Mouse (Mus musculus) lung, embryonic 14.5 days (tissue): ENCODE results near the gene Irf1. TPM values are rescaled to one million over a fixed set of nuclear protein-coding genes. Genes with fewer than 3 reads are reported as not detected.

Experiments used
- ATAC-seq: fragments of 200-750 bp; cut with Nextera tagmentation; 2 replicates; pipeline ENCODE4 v1.8.0; 2017; ENCODE audit warnings: mild to moderate bottlenecking, moderate TSS enrichment, moderate library complexity; ENCODE audit not compliant: insufficient read depth
- DNase-seq: peaks from one replicate; pipeline ENCODE4 v3.0.0-alpha.2; 2015
- H3K27ac ChIP-seq: fragments of 300-500 bp; sonication (generic); 2 replicates; pipeline ENCODE4 v1.5.1; 2014; ENCODE audit warnings: low read depth, mild to moderate bottlenecking, moderate library complexity
- H3K27me3 ChIP-seq: fragments of 300-500 bp; sonication (generic); 2 replicates; pipeline ENCODE4 v1.6.1; 2014; ENCODE audit warnings: low read length, control low read depth; ENCODE audit not compliant: insufficient read depth
- H3K36me3 ChIP-seq: fragments of 300-500 bp; sonication (generic); 2 replicates; pipeline ENCODE4 v1.6.1; 2014; ENCODE audit warnings: control low read depth; ENCODE audit not compliant: insufficient read depth
- H3K4me1 ChIP-seq: fragments of 300-500 bp; sonication (generic); 2 replicates; pipeline ENCODE4 v1.6.1; 2014; ENCODE audit warnings: antibody characterized with exemption, control low read depth; ENCODE audit not compliant: insufficient read depth
- H3K4me2 ChIP-seq: fragments of 300-500 bp; sonication (generic); 2 replicates; pipeline ENCODE4 v1.6.1; 2014; ENCODE audit warnings: mild to moderate bottlenecking
- H3K4me3 ChIP-seq: fragments of 300-500 bp; sonication (generic); 2 replicates; pipeline ENCODE4 v1.5.1; 2014; ENCODE audit warnings: low read depth, low read length
- H3K9ac ChIP-seq: fragments of 300-500 bp; sonication (generic); 2 replicates; pipeline ENCODE4 v1.6.1; 2014
- H3K9me3 ChIP-seq: fragments of 300-500 bp; sonication (generic); 2 replicates; pipeline ENCODE4 v1.6.1; 2016; ENCODE audit warnings: low read depth, low read length, control low read depth
- CTCF ChIP-seq: IDR thresholded peaks from 2 replicates; pipeline ENCODE4 v1.5.1; 2016; ENCODE audit warnings: antibody characterized with exemption, low read depth
- WGBS: fragments of 180-500 bp; shearing (Covaris S2); extraction: QIAGEN DNeasy Blood & Tissue Kit; methylation state at CpG from one replicate; pipeline ENCODE4 v1.1.7; 2014; 5-methylcytosine and 5-hydroxymethylcytosine counted together
- microRNA-seq: library from miRNA; unstranded; fragments of <30 nt; microRNA quantifications from one replicate; pipeline ENCODE4, GENCODE M21; 2016; ENCODE audit warnings: borderline number of aligned reads
- polyA plus RNA-seq: library from polyadenylated mRNA; unstranded; fragments of >200 nt; fragmentation: Nextera tagmentation; extraction: Ambion mirVana; gene quantifications from 2 replicates; pipeline ENCODE4 v1.2.1, GENCODE M21; 2014

Irf1 gene
- polyA plus RNA-seq, 1 experiment from 2014 or later, result 17.3 TPM

- Histone ChIP-seq H3K27ac (no peak overlapping the region), H3K36me3 (no peaks in the 10 kb centered on the region), H3K4me2 (no peak overlapping the region), H3K9ac (no peak overlapping the region), H3K4me3 (no peak overlapping the region), H3K4me1 (no peaks in the 10 kb centered on the region), H3K9me3 (no peaks in the 10 kb centered on the region), H3K27me3 (no peaks in the 10 kb centered on the region)
- ATAC-seq (no peak), DNase-seq (no peak)
- no peak for TF ChIP-seq CTCF
- 78% methylated on average over 11 of the region's 11 CpGs for WGBS
Observed at GRCm38 (mm10) chr11:53821230-53821944, 51.6 kb downstream of the Irf1 start.

- Histone ChIP-seq H3K4me3 (no peak overlapping the region), H3K4me2 (no peak overlapping the region), H3K27me3 (no peaks in the 10 kb centered on the region), H3K9ac (no peak overlapping the region), H3K9me3 (no peaks in the 10 kb centered on the region), H3K27ac (no peak overlapping the region), H3K36me3 (no peaks in the 10 kb centered on the region), H3K4me1 (no peaks in the 10 kb centered on the region)
- no peak for TF ChIP-seq CTCF
- DNase-seq (no peak), ATAC-seq (no peak)
- WGBS, result 93% methylated on average over 3 of the region's 3 CpGs
Observed at GRCm38 (mm10) chr11:53821945-53822338, 52.1 kb downstream of the Irf1 start.

- Histone ChIP-seq H3K27me3 (no peaks in the 10 kb centered on the region), H3K36me3 (no peaks in the 10 kb centered on the region), H3K27ac (no peak overlapping the region), H3K9ac (no peak overlapping the region), H3K4me2 (no peak overlapping the region), H3K9me3 (no peaks in the 10 kb centered on the region), H3K4me3 (no peak overlapping the region), H3K4me1 (no peaks in the 10 kb centered on the region)
- ATAC-seq (no peak), DNase-seq (no peak)
- WGBS, result 68% methylated on average over 4 of the region's 4 CpGs
- no peak for TF ChIP-seq CTCF
Observed at GRCm38 (mm10) chr11:53825409-53825808, 55.6 kb downstream of the Irf1 start.

Small RNAs within 50 kb of the gene (microRNA-seq; reads per million reads assigned to microRNA genes)
- gene Mir7671, result not detected

Other genes starting within 250 kb of the Irf1 start
- 67.9 and 69.7 TPM in 2 replicates for gene Kif3a, start 202.6 kb upstream of the Irf1 start, polyA plus RNA-seq
- 1.1 and 2.1 TPM in 2 replicates for gene Il4, start 151.3 kb upstream of the Irf1 start, polyA plus RNA-seq
- gene Il13, start 135.3 kb upstream of the Irf1 start, polyA plus RNA-seq, result not detected in 2 replicates
- gene Rad50, start 62.7 kb upstream of the Irf1 start, polyA plus RNA-seq, result 29.3 and 32.3 TPM in 2 replicates
- not detected in 2 replicates for gene Il5, start 49.2 kb upstream of the Irf1 start, polyA plus RNA-seq
- gene Gm17334, start 3.2 kb downstream of the Irf1 start, polyA plus RNA-seq, result 0.22 and 0.28 TPM in 2 replicates
- gene Gm12216, start 89.2 kb downstream of the Irf1 start, polyA plus RNA-seq, result 1.0 and 2.2 TPM in 2 replicates
- gene Slc22a5, start 121.6 kb downstream of the Irf1 start, polyA plus RNA-seq, result 7.6 and 8.9 TPM in 2 replicates
- 5.7 and 5.8 TPM in 2 replicates for gene Slc22a21, start 210.3 kb downstream of the Irf1 start, polyA plus RNA-seq